Mouse (Mus musculus) small intestine, adult 2 months (tissue): ENCODE results near the gene Hint1.

ENCODE experiments used
- CTCF ChIP-seq: fragments of 200-500 bp; IDR thresholded peaks from 2 replicates; pipeline ENCODE4 v1.5.1; 2012; ENCODE audit warnings: low read depth, mild to moderate bottlenecking, control low read depth, inconsistent platforms, low read length, moderate library complexity, mixed read lengths; ENCODE audit not compliant: insufficient replicate concordance, insufficient read length; ENCODE audit errors: extremely low read depth
- POLR2A ChIP-seq: fragments of 200-500 bp; IDR thresholded peaks from 2 replicates; pipeline ENCODE4 v1.6.1; 2012; ENCODE audit warnings: low read depth, mild to moderate bottlenecking, control low read depth, inconsistent platforms, low read length, moderate library complexity

- TF ChIP-seq CTCF (no peak), POLR2A (no peak)
Observed at GRCm38 (mm10) chr11:54817449-54817848, 48.7 kb upstream of the Hint1 start.
